Mouse (Mus musculus): Measurements from ENCODE around the gene Rnf43. TPM values are rescaled to one million over a fixed set of nuclear protein-coding genes. Genes with fewer than 3 reads are reported as not detected.

The Rnf43 gene
- polyA plus RNA-seq, 1 experiment from 2014 or later = 4.2 TPM

- H3K9me3 ChIP-seq = no peaks in the 10 kb centered on the region
- H3K36me3 ChIP-seq = no peaks in the 10 kb centered on the region
- no peak overlapping the region for H3K27ac ChIP-seq
- H3K4me2 ChIP-seq (replicated peaks) = no peak overlapping the region
- ATAC-seq (ENCODE audit: low FRiP score, low read depth) = no peak
- no peaks in the 10 kb centered on the region for H3K27me3 ChIP-seq
- no peak overlapping the region for H3K9ac ChIP-seq
- no peaks in the 10 kb centered on the region for H3K4me1 ChIP-seq
- WGBS = 80% methylated on average over 6 of the region's 6 CpGs
- no peak overlapping the region for H3K4me3 ChIP-seq
Measured at GRCm38 (mm10) chr11:87701108-87701507, 38.6 kb downstream of the Rnf43 start.

- H3K4me1 ChIP-seq = no peaks in the 10 kb centered on the region
- no peaks in the 10 kb centered on the region for H3K9me3 ChIP-seq
- H3K36me3 ChIP-seq = no peaks in the 10 kb centered on the region
- no peaks in the 10 kb centered on the region for H3K27me3 ChIP-seq
- 77% methylated on average over 14 of the region's 14 CpGs for WGBS
- H3K9ac ChIP-seq = no peak overlapping the region
- H3K4me2 ChIP-seq (replicated peaks) = no peak overlapping the region
- no peak overlapping the region for H3K4me3 ChIP-seq
- no peak overlapping the region for H3K27ac ChIP-seq
- no peak for ATAC-seq (ENCODE audit: low FRiP score, low read depth)
Measured at GRCm38 (mm10) chr11:87701877-87702620, 39.5 kb downstream of the Rnf43 start.

DNA sequence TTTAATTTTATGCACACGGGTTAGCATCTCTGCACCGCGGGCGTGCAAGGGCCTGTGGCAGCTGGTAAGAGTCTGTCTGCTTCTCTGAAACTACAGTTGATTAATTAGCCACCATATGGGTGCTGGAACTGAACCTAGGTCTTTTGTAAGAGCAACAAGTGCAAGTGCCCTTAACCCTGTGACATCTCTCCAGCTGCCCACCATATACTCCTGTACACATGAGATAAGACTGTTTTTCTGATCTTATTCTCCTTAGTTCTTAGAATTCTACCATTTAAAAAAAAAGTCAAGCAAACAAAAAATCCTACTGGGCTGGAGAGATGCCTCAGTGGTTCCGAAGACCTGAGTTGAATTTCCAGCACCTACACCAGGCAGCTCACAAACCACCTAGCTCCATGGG, 41.1 kb downstream of the Rnf43 start:
- no peaks in the 10 kb centered on the region for H3K4me1 ChIP-seq
- no peak overlapping the region for H3K4me3 ChIP-seq
- no peaks in the 10 kb centered on the region for H3K9me3 ChIP-seq
- H3K27ac ChIP-seq = no peak overlapping the region
- no peaks in the 10 kb centered on the region for H3K36me3 ChIP-seq
- no peak overlapping the region for H3K4me2 ChIP-seq (replicated peaks)
- H3K9ac ChIP-seq = no peak overlapping the region
- H3K27me3 ChIP-seq = no peaks in the 10 kb centered on the region
- 87% methylated on average over 5 of the region's 5 CpGs for WGBS
- no peak for ATAC-seq (ENCODE audit: low FRiP score, low read depth)

DNA sequence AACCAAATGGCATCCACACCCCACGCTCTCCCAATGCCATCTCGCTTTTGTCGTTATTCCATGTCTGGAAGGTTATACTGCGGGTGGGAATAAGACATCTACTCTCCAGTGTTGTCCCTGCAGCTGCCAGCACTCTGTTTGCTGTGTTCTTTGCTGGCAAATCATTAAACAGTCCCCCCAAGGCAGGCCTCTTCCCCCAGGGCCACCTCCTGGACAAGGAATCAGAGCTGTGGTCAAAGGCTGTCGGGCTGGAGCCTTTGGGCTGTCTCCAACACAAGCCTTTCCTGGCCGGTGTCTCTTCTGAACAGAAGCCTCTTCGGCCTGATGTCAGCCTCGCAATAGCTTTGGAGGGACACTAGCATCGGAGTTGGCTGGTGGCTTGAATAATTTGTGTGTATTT, 41.8 kb downstream of the Rnf43 start:
- Histone ChIP-seq H3K4me1 (peaks cover 3% of the 10 kb centered on the region; the same call in 1 of the 2 replicates), H3K36me3 (no peaks in the 10 kb centered on the region), H3K9ac (no peak overlapping the region), H3K9me3 (no peaks in the 10 kb centered on the region), H3K4me2 (replicated peaks) (no peak overlapping the region), H3K4me3 (no peak overlapping the region), H3K27me3 (0 out of 2 replicates have a peak, but pooled peaks cover 4% of the 10 kb centered on the region), H3K27ac (no peak overlapping the region)
- ATAC-seq (ENCODE audit: low FRiP score, low read depth) = no peak
- WGBS = 76% methylated on average over 9 of the region's 9 CpGs

DNA sequence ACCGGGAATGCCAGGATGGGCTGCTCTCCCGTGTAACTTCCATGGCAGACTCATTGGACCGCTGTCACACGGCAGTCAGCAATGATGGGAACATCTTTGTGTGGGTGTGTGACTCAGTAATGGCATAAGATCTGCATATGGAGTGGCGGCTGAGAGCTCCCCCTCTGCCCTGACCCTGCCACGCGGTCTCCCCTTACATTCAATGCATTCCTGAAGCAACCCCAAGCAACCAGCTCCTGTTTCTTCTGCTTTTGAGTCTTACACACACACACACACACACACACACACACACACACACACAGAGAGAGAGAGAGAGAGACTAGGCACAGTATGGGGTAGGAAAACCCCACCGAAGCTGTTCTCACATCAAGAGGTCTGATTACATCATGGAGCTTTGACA, 45.0 kb downstream of the Rnf43 start:
- Histone ChIP-seq H3K4me3 (no peak overlapping the region), H3K36me3 (no peaks in the 10 kb centered on the region), H3K9ac (no peak overlapping the region), H3K4me2 (replicated peaks) (no peak overlapping the region), H3K9me3 (no peaks in the 10 kb centered on the region), H3K4me1 (peaks cover 19% of the 10 kb centered on the region), H3K27me3 (0 out of 2 replicates have a peak, but pooled peaks cover 4% of the 10 kb centered on the region), H3K27ac (no peak overlapping the region)
- WGBS = 59% methylated on average over 8 of the region's 8 CpGs
- ATAC-seq (ENCODE audit: low FRiP score, low read depth) = no peak

DNA sequence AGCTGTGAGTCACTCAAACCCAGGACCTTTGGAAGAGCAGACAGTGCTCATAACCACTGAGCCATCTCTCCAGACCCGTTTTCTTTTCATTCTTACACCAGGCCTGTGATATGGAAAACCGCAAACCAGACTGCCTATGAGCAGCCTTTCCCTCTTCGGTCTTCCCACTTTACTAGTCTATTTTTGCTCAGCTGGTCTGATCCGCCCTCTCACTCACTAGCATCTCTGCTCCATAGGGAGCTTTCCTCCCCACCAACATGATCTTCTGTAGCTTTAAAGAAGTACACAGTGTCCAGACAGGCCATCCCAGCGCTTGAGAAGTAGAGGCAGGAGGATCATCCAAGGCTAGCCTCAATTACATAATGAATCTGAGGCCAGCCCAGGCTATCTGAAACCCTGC, 46.5 kb downstream of the Rnf43 start:
- H3K4me1 ChIP-seq = peaks cover 19% of the 10 kb centered on the region
- H3K27me3 ChIP-seq = 0 out of 2 replicates have a peak, but pooled peaks cover 4% of the 10 kb centered on the region
- 0 out of 2 replicates have a peak overlapping the region, but pooled peaks have one; percentile 70 for H3K4me2 ChIP-seq (replicated peaks)
- H3K9ac ChIP-seq = 0 out of 2 replicates have a peak overlapping the region, but pooled peaks have one; percentile 2
- H3K27ac ChIP-seq = no peak overlapping the region
- no peak overlapping the region for H3K4me3 ChIP-seq
- no peak for ATAC-seq (ENCODE audit: low FRiP score, low read depth)
- H3K9me3 ChIP-seq = no peaks in the 10 kb centered on the region
- no peaks in the 10 kb centered on the region for H3K36me3 ChIP-seq
- 81% methylated on average over 5 of the region's 5 CpGs for WGBS

- peaks cover 19% of the 10 kb centered on the region for H3K4me1 ChIP-seq
- peak overlapping the region; percentile 40 for H3K4me3 ChIP-seq
- 4% methylated on average over 21 of the region's 21 CpGs for WGBS
- H3K27ac ChIP-seq = no peak overlapping the region
- H3K9ac ChIP-seq = peak overlapping the region; percentile 53
- H3K4me2 ChIP-seq (replicated peaks) = peak overlapping the region; percentile 70
- no peaks in the 10 kb centered on the region for H3K9me3 ChIP-seq
- H3K36me3 ChIP-seq = no peaks in the 10 kb centered on the region
- H3K27me3 ChIP-seq = 0 out of 2 replicates have a peak, but pooled peaks cover 4% of the 10 kb centered on the region
- ATAC-seq (ENCODE audit: low FRiP score, low read depth) = peak; percentile 84; the same call in 1 of the 2 replicates
Measured at GRCm38 (mm10) chr11:87709513-87710261, 47.2 kb downstream of the Rnf43 start.

GRCm38 (mm10) chr11:87710262-87710615, 47.7 kb downstream of the Rnf43 start:
- Histone ChIP-seq H3K27me3 (0 out of 2 replicates have a peak, but pooled peaks cover 4% of the 10 kb centered on the region), H3K36me3 (no peaks in the 10 kb centered on the region), H3K4me1 (peaks cover 19% of the 10 kb centered on the region), H3K9ac (peak overlapping the region; percentile 53), H3K27ac (no peak overlapping the region), H3K4me2 (replicated peaks) (peak overlapping the region; percentile 70), H3K9me3 (no peaks in the 10 kb centered on the region), H3K4me3 (peak overlapping the region; percentile 40)
- WGBS = 41% methylated on average over 7 of the region's 7 CpGs
- no peak; the same call in 1 of the 2 replicates for ATAC-seq (ENCODE audit: low FRiP score, low read depth)

GRCm38 (mm10) chr11:87712188-87712587, 49.7 kb downstream of the Rnf43 start:
- H3K9ac ChIP-seq = no peak overlapping the region
- no peak overlapping the region for H3K27ac ChIP-seq
- no peak overlapping the region for H3K4me3 ChIP-seq
- no peaks in the 10 kb centered on the region for H3K36me3 ChIP-seq
- no peak for ATAC-seq (ENCODE audit: low FRiP score, low read depth)
- H3K4me2 ChIP-seq (replicated peaks) = no peak overlapping the region
- no peaks in the 10 kb centered on the region for H3K9me3 ChIP-seq
- H3K27me3 ChIP-seq = 0 out of 2 replicates have a peak, but pooled peaks cover 4% of the 10 kb centered on the region
- peaks cover 19% of the 10 kb centered on the region for H3K4me1 ChIP-seq
- 81% methylated on average over 4 of the region's 4 CpGs for WGBS

- no peak overlapping the region for H3K27ac ChIP-seq
- H3K4me1 ChIP-seq = no peaks in the 10 kb centered on the region
- no peaks in the 10 kb centered on the region for H3K9me3 ChIP-seq
- H3K27me3 ChIP-seq = no peaks in the 10 kb centered on the region
- H3K4me3 ChIP-seq = no peak overlapping the region
- ATAC-seq (ENCODE audit: low FRiP score, low read depth) = no peak
- 89% methylated on average over 4 of the region's 4 CpGs for WGBS
- H3K4me2 ChIP-seq (replicated peaks) = no peak overlapping the region
- H3K36me3 ChIP-seq = no peaks in the 10 kb centered on the region
- H3K9ac ChIP-seq = no peak overlapping the region
Measured at GRCm38 (mm10) chr11:87715999-87716398, 53.5 kb downstream of the Rnf43 start.

DNA sequence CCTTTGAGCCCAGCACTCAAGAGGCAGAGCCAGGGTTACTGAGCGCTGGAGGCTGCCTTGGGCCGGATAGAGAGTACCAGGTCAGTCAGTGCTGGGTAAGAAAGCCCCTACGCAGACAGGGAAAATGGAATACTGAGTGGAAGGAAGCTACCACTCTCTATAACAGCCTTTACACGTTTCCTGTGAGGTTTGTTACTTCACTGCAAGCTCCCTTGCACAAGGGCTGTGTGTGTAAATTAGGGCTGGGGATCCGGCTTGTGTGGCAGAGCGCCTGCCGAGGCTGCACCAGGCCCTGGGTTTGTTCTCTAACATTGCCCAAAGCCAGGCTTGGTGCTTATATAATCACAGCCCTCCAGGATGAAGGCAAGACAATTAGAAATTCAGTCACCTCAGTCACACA, 57.0 kb downstream of the Rnf43 start:
- H3K4me3 ChIP-seq = no peak overlapping the region
- H3K36me3 ChIP-seq = no peaks in the 10 kb centered on the region
- H3K9ac ChIP-seq = no peak overlapping the region
- no peaks in the 10 kb centered on the region for H3K27me3 ChIP-seq
- no peaks in the 10 kb centered on the region for H3K9me3 ChIP-seq
- no peak overlapping the region for H3K4me2 ChIP-seq (replicated peaks)
- H3K4me1 ChIP-seq = no peaks in the 10 kb centered on the region
- WGBS = 75% methylated on average over 7 of the region's 7 CpGs
- H3K27ac ChIP-seq = no peak overlapping the region
- ATAC-seq (ENCODE audit: low FRiP score, low read depth) = no peak

GRCm38 (mm10) chr11:87720324-87720723, 57.8 kb downstream of the Rnf43 start:
- H3K9me3 ChIP-seq = no peaks in the 10 kb centered on the region
- WGBS = 54% methylated on average over 9 of the region's 9 CpGs
- no peak for ATAC-seq (ENCODE audit: low FRiP score, low read depth)
- no peaks in the 10 kb centered on the region for H3K27me3 ChIP-seq
- H3K4me2 ChIP-seq (replicated peaks) = no peak overlapping the region
- no peak overlapping the region for H3K4me3 ChIP-seq
- no peak overlapping the region for H3K27ac ChIP-seq
- H3K36me3 ChIP-seq = no peaks in the 10 kb centered on the region
- H3K9ac ChIP-seq = no peak overlapping the region
- H3K4me1 ChIP-seq = peaks cover 2% of the 10 kb centered on the region; the same call in 1 of the 2 replicates

Measured in limb, embryonic 13.5 days (tissue).